Mouse (Mus musculus) heart, embryonic 15.5 days (tissue): Measurements from ENCODE around the gene Gm20715. TPM values are rescaled to one million over a fixed set of nuclear protein-coding genes. Genes with fewer than 3 reads are reported as not detected.

Source experiments
- ATAC-seq: fragments of 200-750 bp; cut with Nextera tagmentation; replicated peaks from 2 replicates; pipeline ENCODE4 v1.8.0; 2017; ENCODE audit warnings: low read depth, moderate TSS enrichment; ENCODE audit not compliant: insufficient number of reproducible peaks, insufficient read depth, low FRiP score
- H3K27ac ChIP-seq: fragments of 300-500 bp; sonication (generic); 2 replicates; pipeline ENCODE4 v1.5.1; 2015; ENCODE audit warnings: mild to moderate bottlenecking, inconsistent platforms
- H3K27me3 ChIP-seq: fragments of 300-500 bp; sonication (generic); 2 replicates; pipeline ENCODE4 v1.6.1; 2015; ENCODE audit warnings: inconsistent platforms
- H3K36me3 ChIP-seq: fragments of 300-500 bp; sonication (generic); 2 replicates; pipeline ENCODE4 v1.6.1; 2015; ENCODE audit warnings: mild to moderate bottlenecking, inconsistent platforms
- H3K4me1 ChIP-seq: fragments of 300-500 bp; sonication (generic); replicated peaks from 2 replicates; pipeline ENCODE4 v1.6.1; 2015; ENCODE audit warnings: inconsistent platforms
- H3K4me2 ChIP-seq: fragments of 300-500 bp; sonication (generic); 2 replicates; pipeline ENCODE4 v1.6.1; 2015; ENCODE audit warnings: inconsistent platforms, mild to moderate bottlenecking, moderate library complexity
- H3K4me3 ChIP-seq: fragments of 300-500 bp; sonication (generic); 2 replicates; pipeline ENCODE4 v1.5.1; 2015; ENCODE audit warnings: mild to moderate bottlenecking, inconsistent platforms
- H3K9ac ChIP-seq: fragments of 300-500 bp; sonication (generic); 2 replicates; pipeline ENCODE4 v1.6.1; 2015; ENCODE audit warnings: mild to moderate bottlenecking, inconsistent platforms
- H3K9me3 ChIP-seq: fragments of 300-500 bp; sonication (generic); replicated peaks from 2 replicates; pipeline ENCODE4 v1.6.1; 2016; ENCODE audit warnings: inconsistent platforms
- WGBS: fragments of 180-500 bp; shearing (Covaris S2); methylation state at CpG from one replicate; pipeline ENCODE4 v1.1.7; 2015; ENCODE audit warnings: mixed read lengths; 5-methylcytosine and 5-hydroxymethylcytosine counted together
- polyA plus RNA-seq: library from polyadenylated mRNA; unstranded; fragments of >200 nt; fragmentation: Nextera tagmentation; extraction: Ambion mirVana; gene quantifications from 2 replicates; pipeline ENCODE4 v1.2.1, GENCODE M21; 2015

Gm20715 gene
- polyA plus RNA-seq, 1 experiment from 2014 or later, result not detected

- Histone ChIP-seq H3K27ac (no peak overlapping the region), H3K4me1 (peaks cover 15% of the 10 kb centered on the region), H3K4me3 (no peak overlapping the region), H3K9me3 (no peaks in the 10 kb centered on the region), H3K4me2 (no peak overlapping the region), H3K9ac (no peak overlapping the region), H3K36me3 (no peaks in the 10 kb centered on the region), H3K27me3 (no peaks in the 10 kb centered on the region)
- no peak for ATAC-seq
- WGBS, result 82% methylated on average over 2 of the region's 2 CpGs
Observed at GRCm38 (mm10) chr7:6381431-6381830, 28.6 kb upstream of the Gm20715 start.

GRCm38 (mm10) chr7:6383044-6383455 lies 27.0 kb upstream of the Gm20715 start, which contains the start of gene Zfp28:
Zfp28 (plus strand) TSS chr7:6383295.
- peaks cover 15% of the 10 kb centered on the region for H3K4me1 ChIP-seq
- WGBS, result 0% methylated on average over 28 of the region's 28 CpGs
- H3K9me3 ChIP-seq, result no peaks in the 10 kb centered on the region
- H3K27me3 ChIP-seq, result no peaks in the 10 kb centered on the region
- peak within 1 kb of the TSS; percentile 82 for H3K4me2 ChIP-seq
- no peaks in the 10 kb centered on the region for H3K36me3 ChIP-seq
- peak within 1 kb of the TSS; percentile 70 for H3K4me3 ChIP-seq
- peak within 1 kb of the TSS; percentile 58 for H3K27ac ChIP-seq
- H3K9ac ChIP-seq, result peak within 1 kb of the TSS; percentile 73
- ATAC-seq, result peak; percentile 96

GRCm38 (mm10) chr7:6384011-6384410 lies 26.1 kb upstream of the Gm20715 start:
- WGBS, result 58% methylated on average over 8 of the region's 8 CpGs
- Histone ChIP-seq H3K9ac (no peak overlapping the region), H3K9me3 (no peaks in the 10 kb centered on the region), H3K4me3 (peak overlapping the region; percentile 70), H3K4me2 (peak overlapping the region; percentile 82), H3K27me3 (no peaks in the 10 kb centered on the region), H3K36me3 (no peaks in the 10 kb centered on the region), H3K27ac (0 out of 2 replicates have a peak overlapping the region, but pooled peaks have one; percentile 58), H3K4me1 (peaks cover 15% of the 10 kb centered on the region)
- ATAC-seq, result no peak

- ATAC-seq, result no peak
- H3K4me2 ChIP-seq, result no peak overlapping the region
- peaks cover 15% of the 10 kb centered on the region for H3K4me1 ChIP-seq
- H3K27me3 ChIP-seq, result no peaks in the 10 kb centered on the region
- no peak overlapping the region for H3K9ac ChIP-seq
- H3K27ac ChIP-seq, result no peak overlapping the region
- H3K36me3 ChIP-seq, result peaks cover 22% of the 10 kb centered on the region
- no peaks in the 10 kb centered on the region for H3K9me3 ChIP-seq
- WGBS, result 87% methylated on average over 8 of the region's 8 CpGs
- H3K4me3 ChIP-seq, result no peak overlapping the region
Observed at GRCm38 (mm10) chr7:6386995-6387394, 23.1 kb upstream of the Gm20715 start.

GRCm38 (mm10) chr7:6388971-6389370 lies 21.1 kb upstream of the Gm20715 start:
- WGBS, result 81% methylated on average over 5 of the region's 5 CpGs
- Histone ChIP-seq H3K4me1 (peaks cover 4% of the 10 kb centered on the region; the same call in 1 of the 2 replicates), H3K9ac (no peak overlapping the region), H3K27ac (no peak overlapping the region), H3K9me3 (no peaks in the 10 kb centered on the region), H3K4me3 (no peak overlapping the region), H3K36me3 (peaks cover 41% of the 10 kb centered on the region), H3K4me2 (no peak overlapping the region), H3K27me3 (no peaks in the 10 kb centered on the region)
- no peak for ATAC-seq

GRCm38 (mm10) chr7:6389449-6389848 lies 20.6 kb upstream of the Gm20715 start:
- ATAC-seq, result no peak
- peaks cover 45% of the 10 kb centered on the region for H3K36me3 ChIP-seq
- no peak overlapping the region for H3K4me3 ChIP-seq
- H3K9ac ChIP-seq, result no peak overlapping the region
- peaks cover 1% of the 10 kb centered on the region; the same call in 1 of the 2 replicates for H3K4me1 ChIP-seq
- H3K4me2 ChIP-seq, result no peak overlapping the region
- H3K9me3 ChIP-seq, result no peaks in the 10 kb centered on the region
- no peaks in the 10 kb centered on the region for H3K27me3 ChIP-seq
- WGBS, result 61% methylated on average over 5 of the region's 5 CpGs
- H3K27ac ChIP-seq, result no peak overlapping the region

GRCm38 (mm10) chr7:6397996-6398975 lies 11.8 kb upstream of the Gm20715 start, which contains the start of gene Smim17:
Smim17 (plus strand) TSS chr7:6398715.
- Histone ChIP-seq H3K9ac (peak within 1 kb of the TSS; percentile 49), H3K9me3 (no peaks in the 10 kb centered on the region), H3K4me2 (peak within 1 kb of the TSS; percentile 80), H3K27ac (no peak within 1 kb of the TSS), H3K27me3 (no peaks in the 10 kb centered on the region), H3K4me1 (0 out of 2 replicates have a peak, but pooled peaks cover 3% of the 10 kb centered on the region), H3K4me3 (peak within 1 kb of the TSS; percentile 57), H3K36me3 (peaks cover 23% of the 10 kb centered on the region)
- ATAC-seq, result 0 out of 2 replicates have a peak, but pooled peaks have one; percentile 58
- 25% methylated on average over 25 of the region's 25 CpGs for WGBS

GRCm38 (mm10) chr7:6414626-6415441 lies 4.8 kb downstream of the Gm20715 start:
- WGBS, result 7% methylated on average over 22 of the region's 22 CpGs
- no peak overlapping the region for H3K4me2 ChIP-seq
- H3K4me1 ChIP-seq, result no peaks in the 10 kb centered on the region

GRCm38 (mm10) chr7:6415442-6415787 lies 5.3 kb downstream of the Gm20715 start:
- Histone ChIP-seq H3K27me3 (0 out of 2 replicates have a peak, but pooled peaks cover 3% of the 10 kb centered on the region), H3K27ac (no peak overlapping the region), H3K4me2 (no peak overlapping the region), H3K36me3 (no peaks in the 10 kb centered on the region), H3K4me1 (no peaks in the 10 kb centered on the region), H3K9ac (no peak overlapping the region), H3K4me3 (no peak overlapping the region), H3K9me3 (no peaks in the 10 kb centered on the region)
- WGBS, result 16% methylated on average over 8 of the region's 8 CpGs
- ATAC-seq, result no peak

More at GRCm38 (mm10) chr7:6414626-6415441, 4.8 kb downstream of the Gm20715 start:
- ATAC-seq, result no peak
- Histone ChIP-seq H3K36me3 (no peaks in the 10 kb centered on the region), H3K27me3 (0 out of 2 replicates have a peak, but pooled peaks cover 3% of the 10 kb centered on the region), H3K9me3 (no peaks in the 10 kb centered on the region), H3K9ac (no peak overlapping the region), H3K27ac (no peak overlapping the region), H3K4me3 (no peak overlapping the region)

GRCm38 (mm10) chr7:6419894-6420293 lies 9.8 kb downstream of the Gm20715 start:
- no peak overlapping the region for H3K4me3 ChIP-seq
- 0 out of 2 replicates have a peak, but pooled peaks cover 3% of the 10 kb centered on the region for H3K27me3 ChIP-seq
- no peak overlapping the region for H3K4me2 ChIP-seq
- H3K4me1 ChIP-seq, result no peaks in the 10 kb centered on the region
- no peaks in the 10 kb centered on the region for H3K36me3 ChIP-seq
- H3K9ac ChIP-seq, result no peak overlapping the region
- no peaks in the 10 kb centered on the region for H3K9me3 ChIP-seq
- no peak overlapping the region for H3K27ac ChIP-seq
- WGBS, result 76% methylated on average over 6 of the region's 6 CpGs
- no peak for ATAC-seq

GRCm38 (mm10) chr7:6429381-6429780 lies 19.3 kb downstream of the Gm20715 start:
- Histone ChIP-seq H3K4me3 (no peak overlapping the region), H3K4me1 (no peaks in the 10 kb centered on the region), H3K4me2 (no peak overlapping the region), H3K9ac (no peak overlapping the region), H3K27me3 (no peaks in the 10 kb centered on the region), H3K9me3 (0 out of 2 replicates have a peak, but pooled peaks cover 6% of the 10 kb centered on the region), H3K27ac (no peak overlapping the region), H3K36me3 (no peaks in the 10 kb centered on the region)
- 84% methylated on average over 3 of the region's 3 CpGs for WGBS
- ATAC-seq, result no peak
